Mouse (Mus musculus) lung, embryonic 14.5 days (tissue): Measurements from ENCODE around the gene Rtl10. TPM values are rescaled to one million over a fixed set of nuclear protein-coding genes. Genes with fewer than 3 reads are reported as not detected.
A peak's percentile ranks its signal among the peaks of the same experiment; 100 is the strongest.

ENCODE experiments used
- ATAC-seq: fragments of 200-750 bp; cut with Nextera tagmentation; 2 replicates; pipeline ENCODE4 v1.8.0; 2017; ENCODE audit warnings: mild to moderate bottlenecking, moderate TSS enrichment, moderate library complexity; ENCODE audit not compliant: insufficient read depth
- DNase-seq: peaks from one replicate; pipeline ENCODE4 v3.0.0-alpha.2; 2015
- H3K27ac ChIP-seq: fragments of 300-500 bp; sonication (generic); 2 replicates; pipeline ENCODE4 v1.5.1; 2014; ENCODE audit warnings: low read depth, mild to moderate bottlenecking, moderate library complexity
- H3K27me3 ChIP-seq: fragments of 300-500 bp; sonication (generic); 2 replicates; pipeline ENCODE4 v1.6.1; 2014; ENCODE audit warnings: low read length, control low read depth; ENCODE audit not compliant: insufficient read depth
- H3K36me3 ChIP-seq: fragments of 300-500 bp; sonication (generic); 2 replicates; pipeline ENCODE4 v1.6.1; 2014; ENCODE audit warnings: control low read depth; ENCODE audit not compliant: insufficient read depth
- H3K4me1 ChIP-seq: fragments of 300-500 bp; sonication (generic); 2 replicates; pipeline ENCODE4 v1.6.1; 2014; ENCODE audit warnings: antibody characterized with exemption, control low read depth; ENCODE audit not compliant: insufficient read depth
- H3K4me2 ChIP-seq: fragments of 300-500 bp; sonication (generic); 2 replicates; pipeline ENCODE4 v1.6.1; 2014; ENCODE audit warnings: mild to moderate bottlenecking
- H3K4me3 ChIP-seq: fragments of 300-500 bp; sonication (generic); 2 replicates; pipeline ENCODE4 v1.5.1; 2014; ENCODE audit warnings: low read depth, low read length
- H3K9ac ChIP-seq: fragments of 300-500 bp; sonication (generic); 2 replicates; pipeline ENCODE4 v1.6.1; 2014
- H3K9me3 ChIP-seq: fragments of 300-500 bp; sonication (generic); 2 replicates; pipeline ENCODE4 v1.6.1; 2016; ENCODE audit warnings: low read depth, low read length, control low read depth
- CTCF ChIP-seq: IDR thresholded peaks from 2 replicates; pipeline ENCODE4 v1.5.1; 2016; ENCODE audit warnings: antibody characterized with exemption, low read depth
- WGBS: fragments of 180-500 bp; shearing (Covaris S2); extraction: QIAGEN DNeasy Blood & Tissue Kit; methylation state at CpG from one replicate; pipeline ENCODE4 v1.1.7; 2014; 5-methylcytosine and 5-hydroxymethylcytosine counted together
- polyA plus RNA-seq: library from polyadenylated mRNA; unstranded; fragments of >200 nt; fragmentation: Nextera tagmentation; extraction: Ambion mirVana; gene quantifications from 2 replicates; pipeline ENCODE4 v1.2.1, GENCODE M21; 2014

Gene Rtl10
- polyA plus RNA-seq, 1 experiment from 2014 or later, result 4.8 TPM

DNA sequence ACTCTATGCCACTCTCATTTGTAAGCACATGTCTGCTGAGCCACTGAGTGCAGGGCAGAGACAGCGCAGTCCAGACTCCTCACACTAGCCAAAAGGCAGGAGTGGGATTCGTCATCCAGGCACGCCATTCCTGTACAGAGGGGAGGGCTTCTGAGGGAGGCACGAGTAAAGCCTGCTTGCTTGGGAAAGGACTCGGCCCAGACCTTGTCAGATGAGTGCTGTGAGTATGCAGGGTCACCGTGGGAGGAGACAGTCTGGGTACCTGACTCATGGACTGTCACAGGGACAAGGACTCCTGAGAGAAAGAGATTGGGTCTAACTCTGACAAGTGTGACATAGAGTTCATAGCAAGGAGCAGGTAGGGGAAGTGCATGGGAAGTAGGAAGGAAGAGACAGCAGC is 40.6 kb downstream of the Rtl10 start:
- Histone ChIP-seq H3K9ac (no peak overlapping the region), H3K9me3 (no peaks in the 10 kb centered on the region), H3K36me3 (no peaks in the 10 kb centered on the region), H3K4me3 (no peak overlapping the region), H3K27ac (no peak overlapping the region), H3K27me3 (no peaks in the 10 kb centered on the region), H3K4me2 (no peak overlapping the region), H3K4me1 (0 out of 2 replicates have a peak, but pooled peaks cover 15% of the 10 kb centered on the region)
- no peak for DNase-seq
- no peak for TF ChIP-seq CTCF
- ATAC-seq, result no peak
- 55% methylated on average over 6 of the region's 6 CpGs for WGBS

DNA sequence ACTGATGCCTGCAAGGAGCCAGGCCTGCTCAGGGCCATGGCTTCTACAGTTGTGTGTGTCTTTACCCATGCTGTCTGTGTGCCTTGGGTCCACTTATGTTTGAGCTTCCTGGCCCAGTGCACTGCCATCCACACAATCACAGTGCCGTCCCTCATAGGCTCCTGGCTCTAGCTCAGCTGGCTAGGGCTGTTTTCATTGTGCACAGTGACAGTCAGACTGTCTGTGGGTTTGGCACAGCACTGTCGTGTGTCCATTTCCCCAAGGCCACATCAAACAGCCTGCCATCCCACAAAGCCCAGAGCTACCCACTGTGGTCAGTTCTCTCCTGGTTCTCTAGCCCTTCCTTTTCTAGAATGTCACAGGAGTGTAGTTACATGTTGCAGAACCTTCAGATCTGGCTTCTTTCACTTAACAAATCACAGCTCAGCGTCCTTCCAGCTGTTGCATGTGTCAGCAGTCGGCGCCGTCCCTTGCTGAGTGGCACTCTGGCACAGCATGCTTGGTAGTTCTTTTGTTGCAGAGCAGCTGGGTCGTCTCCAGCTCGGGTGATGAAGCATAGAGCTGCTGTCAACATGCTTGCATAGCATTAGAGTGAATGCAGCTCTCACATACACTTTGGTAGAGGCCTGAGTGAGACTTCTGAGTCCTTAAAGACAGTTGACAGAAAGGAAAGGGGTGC is 44.6 kb downstream of the Rtl10 start:
- 0 out of 2 replicates have a peak, but pooled peaks cover 20% of the 10 kb centered on the region for H3K4me1 ChIP-seq
- no peak overlapping the region for H3K4me2 ChIP-seq
- TF ChIP-seq CTCF, result no peak
- H3K27me3 ChIP-seq, result no peaks in the 10 kb centered on the region
- H3K27ac ChIP-seq, result peak overlapping the region; percentile 46
- no peak overlapping the region for H3K4me3 ChIP-seq
- DNase-seq, result peak; percentile 82
- H3K36me3 ChIP-seq, result no peaks in the 10 kb centered on the region
- peak; percentile 89 for ATAC-seq
- H3K9ac ChIP-seq, result no peak overlapping the region
- 41% methylated on average over 8 of the region's 8 CpGs for WGBS
- no peaks in the 10 kb centered on the region for H3K9me3 ChIP-seq

DNA sequence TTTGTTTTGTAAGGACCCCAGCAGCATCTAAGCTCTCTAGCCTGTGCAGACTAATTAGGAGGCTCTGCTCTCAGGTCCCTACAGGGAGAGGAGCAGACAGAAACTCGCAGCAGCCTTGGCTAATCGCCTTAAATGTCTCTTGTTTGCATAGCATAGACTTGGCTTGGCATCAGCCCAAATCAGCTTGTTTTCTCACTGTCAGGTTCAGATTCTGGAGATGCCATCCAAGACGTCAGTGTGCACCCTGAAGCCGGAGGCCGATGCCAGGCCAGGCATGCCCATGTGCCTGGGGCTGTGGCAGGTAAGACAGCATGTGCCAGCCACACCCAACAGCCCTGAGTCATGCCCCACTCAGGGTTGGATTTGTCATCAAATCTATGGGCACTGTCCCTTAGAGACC is 49.2 kb downstream of the Rtl10 start:
- DNase-seq (peak; percentile 51), ATAC-seq (no peak)
- Histone ChIP-seq H3K4me1 (0 out of 2 replicates have a peak, but pooled peaks cover 14% of the 10 kb centered on the region), H3K27ac (no peak overlapping the region), H3K9ac (no peak overlapping the region), H3K36me3 (no peaks in the 10 kb centered on the region), H3K9me3 (no peaks in the 10 kb centered on the region), H3K4me3 (no peak overlapping the region), H3K4me2 (no peak overlapping the region), H3K27me3 (no peaks in the 10 kb centered on the region)
- no peak for TF ChIP-seq CTCF
- 56% methylated on average over 5 of the region's 5 CpGs for WGBS

Other genes starting within 250 kb of the Rtl10 start
- 1.5 and 2.5 TPM in 2 replicates for gene Gm49776, start 240.6 kb upstream of the Rtl10 start, polyA plus RNA-seq
- gene Dgcr8, start 209.7 kb upstream of the Rtl10 start, polyA plus RNA-seq, result 42.2 and 44.4 TPM in 2 replicates
- gene Tango2, start 150.8 kb upstream of the Rtl10 start, polyA plus RNA-seq, result 23.6 and 27.2 TPM in 2 replicates
- 25.7 and 30.8 TPM in 2 replicates for gene Arvcf, start 150.7 kb upstream of the Rtl10 start, polyA plus RNA-seq
- 18.7 and 21.5 TPM in 2 replicates for gene Txnrd2, start 72.5 kb upstream of the Rtl10 start, polyA plus RNA-seq
- gene Comt, start 72.0 kb upstream of the Rtl10 start, polyA plus RNA-seq, result 89.4 and 97.0 TPM in 2 replicates
- 16.2 and 17.6 TPM in 2 replicates for gene Gnb1l, start 188 bp upstream of the Rtl10 start, polyA plus RNA-seq
- gene Tbx1, start 91.8 kb downstream of the Rtl10 start, polyA plus RNA-seq, result 12.0 and 15.8 TPM in 2 replicates
- 3.8 and 4.1 TPM in 2 replicates for gene Gp1bb, start 123.5 kb downstream of the Rtl10 start, polyA plus RNA-seq
- 1.2 and 1.7 TPM in 2 replicates for gene Gm49601, start 127.5 kb downstream of the Rtl10 start, polyA plus RNA-seq
- gene Sept5, start 131.1 kb downstream of the Rtl10 start, polyA plus RNA-seq, result 19.3 and 20.1 TPM in 2 replicates